Mouse (Mus musculus) adrenal gland, adult 8-10 months (tissue): ENCODE measurements at regions not wholly inside any gene's neighbourhood (a gene's known extent, or its start where the extent isn't known, plus 50 kb on each side); places are given as distances from the start of the nearest gene placed in this dataset.

Experiments
- DNase-seq: peaks from one replicate; pipeline ENCODE4 v3.0.0; 2022
- microRNA-seq, 2 experiments: library from miRNA; unstranded; fragments of <30 nt; microRNA quantifications; one replicate each; pipeline ENCODE4 v1.2.0; 2022

DNA sequence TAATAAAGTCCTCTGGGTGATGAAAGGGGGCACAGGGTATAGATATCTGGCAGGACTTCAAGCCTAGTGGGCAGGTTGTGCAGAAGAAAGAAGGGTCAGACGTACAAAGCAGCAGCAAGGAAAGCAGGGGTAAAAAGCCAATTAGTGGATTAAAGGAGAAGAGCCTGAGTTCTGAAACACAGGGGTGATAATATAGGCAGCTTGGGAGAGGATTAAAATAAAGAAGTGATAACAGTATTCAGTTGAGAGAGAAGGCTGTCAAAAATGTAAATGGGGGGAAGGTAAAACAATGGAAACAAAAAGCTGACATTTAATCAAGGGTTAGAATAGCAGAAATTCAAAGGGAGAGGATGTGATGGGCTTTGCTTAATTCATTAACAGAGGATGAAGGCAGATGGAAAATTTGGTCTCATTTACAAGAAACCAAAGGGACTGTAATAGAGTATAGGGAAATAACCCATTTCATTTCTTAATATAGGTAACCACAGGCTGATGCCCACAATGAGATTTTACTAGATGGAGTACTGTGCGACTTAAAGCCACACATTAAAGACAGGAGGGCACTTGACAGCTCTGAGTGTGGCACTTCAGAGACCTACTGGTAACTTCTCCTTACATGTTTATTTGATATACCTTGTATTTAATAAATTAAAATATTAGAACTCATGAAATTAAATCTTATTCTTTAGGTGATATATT is 489.8 kb upstream of the Mms22l start:
- DNase-seq: no peak

DNA sequence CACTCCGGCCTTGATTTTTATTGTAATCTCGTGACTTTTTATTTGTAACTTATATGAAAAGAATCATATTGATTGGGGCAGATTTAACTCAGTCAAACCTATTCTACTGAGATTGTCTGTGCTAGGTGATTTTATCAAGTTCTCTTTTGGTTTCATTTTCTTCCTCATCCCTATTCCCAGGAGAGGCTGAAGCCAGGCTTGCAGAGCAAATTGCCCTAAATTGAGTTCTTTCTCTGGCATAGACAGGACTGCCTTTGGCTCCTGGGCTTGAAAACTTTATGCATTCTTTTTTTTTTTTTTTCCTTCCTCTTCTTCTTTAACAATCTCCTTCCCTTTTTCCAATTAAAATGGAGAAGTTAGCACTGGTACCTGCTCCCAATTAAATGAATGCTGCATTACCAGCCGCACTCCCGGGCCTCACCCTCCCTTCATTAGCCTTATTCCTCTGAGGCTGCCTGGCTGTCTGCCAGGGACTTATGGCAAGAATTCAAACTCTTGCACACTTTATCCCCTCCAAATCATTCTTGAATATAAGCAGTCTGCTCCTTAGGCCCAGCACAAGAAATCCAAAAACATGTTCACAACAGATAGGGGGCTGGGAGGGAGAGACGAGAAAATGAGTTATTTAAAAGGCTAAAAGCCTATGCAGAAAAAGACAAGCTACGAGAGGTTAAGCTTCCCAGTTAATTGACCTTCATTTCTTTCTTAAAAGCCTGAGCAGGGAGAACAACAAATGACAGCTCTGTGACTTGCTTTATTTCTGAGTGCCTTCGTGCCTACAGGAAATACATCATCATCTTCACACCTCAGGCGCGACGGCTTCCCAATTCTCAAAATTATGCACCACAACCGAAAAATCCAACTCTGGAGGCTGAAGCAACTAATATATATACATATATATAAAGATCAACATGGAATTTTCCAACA is 476.8 kb upstream of the Mms22l start:
- peak; percentile 3 for DNase-seq

Small RNA genes lying in the stretch of these regions (microRNA-seq; reads per million reads assigned to microRNA genes)
- gene Gm25978: 0 reads per million in 2 experiments
